Mouse (Mus musculus) stomach, postnatal 0 days (tissue): ENCODE measurements around the gene Igfals.

Experiments used
- CTCF ChIP-seq: IDR thresholded peaks from 2 replicates; pipeline ENCODE4 v1.5.1; 2016; ENCODE audit warnings: antibody characterized with exemption, low read depth, mild to moderate bottlenecking, moderate library complexity
- EP300 ChIP-seq: optimal IDR thresholded peaks from 2 replicates; pipeline ENCODE3; 2016; ENCODE audit warnings: antibody characterized with exemption

DNA sequence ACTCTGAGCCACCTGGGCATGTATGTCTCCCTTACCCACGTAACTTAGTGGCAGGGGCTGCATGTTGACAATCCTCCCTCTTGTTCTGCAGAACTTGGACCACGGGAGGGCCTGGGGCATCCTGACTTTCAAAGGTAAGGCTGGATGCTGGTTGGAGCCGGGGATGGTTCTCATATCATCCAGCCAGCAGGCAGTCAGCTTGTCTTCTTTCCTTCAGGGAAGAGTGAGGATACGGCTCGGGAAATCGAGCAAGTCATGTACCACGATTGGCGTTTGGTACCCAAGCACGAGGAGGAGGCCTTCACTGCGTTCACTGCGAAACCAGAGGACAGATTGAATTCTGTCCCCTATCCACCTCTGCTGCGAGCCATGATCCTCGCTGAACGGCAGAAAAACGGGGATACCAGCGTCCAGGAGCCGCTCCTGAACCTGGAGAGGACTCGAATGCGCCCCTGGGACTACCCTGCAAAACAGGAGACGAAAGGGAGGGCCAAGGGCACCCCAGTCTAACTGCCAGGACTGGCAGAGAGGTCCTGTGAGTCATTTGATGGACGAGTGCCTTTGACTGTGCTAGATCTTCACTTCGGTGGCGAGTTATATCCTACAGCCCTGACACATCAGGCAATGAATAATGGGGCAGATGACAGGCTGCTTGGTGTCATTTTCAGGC lies 29.9 kb downstream of the Igfals start:
- no peak for TF ChIP-seq CTCF
- TF ChIP-seq EP300: no peak
